Mouse (Mus musculus) CH12.LX (cell line): Measurements from ENCODE around the gene Fam129c.

ENCODE experiments used
- CTCF ChIP-seq, 2 experiments: IDR thresholded peaks in 1 of 2; conservative IDR thresholded peaks in 1 of 2; 2 replicates each; pipeline ENCODE4 v1.5.1; 2011 to 2012; ENCODE audit warnings: low read depth in 2 of 2, low read length in 2 of 2, improper control_type of control experiment in 1 of 2, inconsistent platforms in 1 of 2, mild to moderate bottlenecking in 1 of 2, moderate library complexity in 1 of 2
- EP300 ChIP-seq: IDR thresholded peaks from 2 replicates; pipeline ENCODE4 v1.6.1; 2011; ENCODE audit warnings: low read length, improper control_type of control experiment
- ETS1 ChIP-seq: conservative IDR thresholded peaks from 2 replicates; pipeline ENCODE4 v1.6.1; 2012; ENCODE audit warnings: low read depth, mild to moderate bottlenecking, inconsistent platforms, low read length, improper control_type of control experiment, moderate library complexity
- GABPA ChIP-seq: IDR thresholded peaks from 2 replicates; pipeline ENCODE4 v1.6.1; 2012; ENCODE audit warnings: low read depth, low read length, improper control_type of control experiment, inconsistent platforms; ENCODE audit not compliant: insufficient replicate concordance
- NELFE ChIP-seq: IDR thresholded peaks from 2 replicates; pipeline ENCODE4 v1.6.1; 2011; ENCODE audit warnings: low read depth, low read length, improper control_type of control experiment
- NRF1 ChIP-seq: IDR thresholded peaks from 2 replicates; pipeline ENCODE4 v1.6.1; 2014; ENCODE audit warnings: low read depth, mild to moderate bottlenecking, inconsistent platforms, low read length, improper control_type of control experiment, moderate library complexity
- POLR2A ChIP-seq: IDR thresholded peaks from 2 replicates; pipeline ENCODE4 v1.6.1; 2011; ENCODE audit warnings: low read depth, mild to moderate bottlenecking, improper control_type of control experiment, low read length
- POLR2AphosphoS2 ChIP-seq: IDR thresholded peaks from 2 replicates; pipeline ENCODE4 v1.6.1; 2011; ENCODE audit warnings: low read depth, low read length, improper control_type of control experiment
- RAD21 ChIP-seq: IDR thresholded peaks from 2 replicates; pipeline ENCODE4 v1.6.1; 2011; ENCODE audit warnings: low read depth, mild to moderate bottlenecking, low read length, improper control_type of control experiment, moderate library complexity
- RCOR1 ChIP-seq: conservative IDR thresholded peaks from 2 replicates; pipeline ENCODE4 v1.6.1; 2012; ENCODE audit warnings: low read depth, mild to moderate bottlenecking, inconsistent platforms, low read length, improper control_type of control experiment
- SIN3A ChIP-seq: IDR thresholded peaks from 2 replicates; pipeline ENCODE4 v1.6.1; 2012; ENCODE audit warnings: low read length, improper control_type of control experiment, inconsistent platforms
- ZKSCAN1 ChIP-seq: IDR thresholded peaks from 2 replicates; pipeline ENCODE4 v1.6.1; 2012; ENCODE audit warnings: low read depth, inconsistent platforms, low read length, improper control_type of control experiment, borderline replicate concordance
- ZMIZ1 ChIP-seq: IDR thresholded peaks from 2 replicates; pipeline ENCODE4 v1.6.1; 2012; ENCODE audit warnings: low read depth, mild to moderate bottlenecking, inconsistent platforms, low read length, improper control_type of control experiment
- ZNF384 ChIP-seq: IDR thresholded peaks from 2 replicates; pipeline ENCODE4 v1.6.1; 2012; ENCODE audit warnings: low read depth, low read length, improper control_type of control experiment, inconsistent platforms

- TF ChIP-seq RCOR1 (no peak), CTCF (conservative IDR thresholded peaks at IDR 0.05 in 1 of 2, IDR thresholded peaks at IDR 0.05 in 1 of 2; ENCODE audit: low read depth in 2 of 2, low read length in 2 of 2) (peak; percentile 90 to 99), ZKSCAN1 (no peak), NELFE (peak; percentile 37; the same call in 1 of the 2 replicates), SIN3A (no peak), NRF1 (no peak), POLR2A (no peak), GABPA (no peak), EP300 (no peak), ETS1 (no peak), ZMIZ1 (no peak), ZNF384 (no peak), RAD21 (peak; percentile 99), POLR2AphosphoS2 (no peak)
Measured at GRCm38 (mm10) chr8:71561401-71561800, 36.0 kb upstream of the Fam129c start.
